Mouse (Mus musculus) heart, embryonic 12.5 days (tissue): ENCODE data around the gene Mrnip. TPM values are rescaled to one million over a fixed set of nuclear protein-coding genes. Genes with fewer than 3 reads are reported as not detected.
"Not testable (repeated sequence)": the region's sequence is repeated elsewhere in the genome, so short reads cannot be mapped to it uniquely, and the experiment has no call there.

Experiments used
- ATAC-seq: fragments of 200-750 bp; cut with Nextera tagmentation; 2 replicates; pipeline ENCODE4 v1.8.0; 2017; ENCODE audit warnings: moderate TSS enrichment, moderate library complexity; ENCODE audit not compliant: insufficient number of reproducible peaks, low FRiP score
- H3K27ac ChIP-seq: fragments of 300-500 bp; sonication (generic); 2 replicates; pipeline ENCODE4 v1.5.1; 2016; ENCODE audit warnings: mild to moderate bottlenecking, moderate library complexity; ENCODE audit not compliant: poor library complexity, severe bottlenecking
- H3K27me3 ChIP-seq: fragments of 300-500 bp; sonication (generic); replicated peaks from 2 replicates; pipeline ENCODE4 v1.6.1; 2016; ENCODE audit warnings: mild to moderate bottlenecking, moderate library complexity
- H3K36me3 ChIP-seq: fragments of 300-500 bp; sonication (generic); 2 replicates; pipeline ENCODE4 v1.6.1; 2016; ENCODE audit warnings: mild to moderate bottlenecking, moderate library complexity
- H3K4me1 ChIP-seq: fragments of 300-500 bp; sonication (generic); replicated peaks from 2 replicates; pipeline ENCODE4 v1.6.1; 2016; ENCODE audit warnings: mild to moderate bottlenecking
- H3K4me2 ChIP-seq: fragments of 300-500 bp; sonication (generic); 2 replicates; pipeline ENCODE4 v1.6.1; 2016; ENCODE audit warnings: mild to moderate bottlenecking, moderate library complexity
- H3K4me3 ChIP-seq: fragments of 300-500 bp; sonication (generic); 2 replicates; pipeline ENCODE4 v1.5.1; 2016; ENCODE audit warnings: mild to moderate bottlenecking
- H3K9ac ChIP-seq: fragments of 300-500 bp; sonication (generic); 2 replicates; pipeline ENCODE4 v1.6.1; 2016; ENCODE audit warnings: mild to moderate bottlenecking, moderate library complexity
- H3K9me3 ChIP-seq: fragments of 300-500 bp; sonication (generic); replicated peaks from 2 replicates; pipeline ENCODE4 v1.6.1; 2016; ENCODE audit warnings: mild to moderate bottlenecking, moderate library complexity
- WGBS: fragments of 180-500 bp; shearing (Covaris S2); methylation state at CpG from one replicate; pipeline ENCODE4 v1.1.7; 2016; 5-methylcytosine and 5-hydroxymethylcytosine counted together
- polyA plus RNA-seq: library from polyadenylated mRNA; unstranded; fragments of >200 nt; fragmentation: Nextera tagmentation; extraction: Ambion mirVana; gene quantifications from 2 replicates; pipeline ENCODE4 v1.2.1, GENCODE M21; 2016

The Mrnip gene
- 10.1 and 11.6 TPM in 2 replicates for polyA plus RNA-seq

DNA sequence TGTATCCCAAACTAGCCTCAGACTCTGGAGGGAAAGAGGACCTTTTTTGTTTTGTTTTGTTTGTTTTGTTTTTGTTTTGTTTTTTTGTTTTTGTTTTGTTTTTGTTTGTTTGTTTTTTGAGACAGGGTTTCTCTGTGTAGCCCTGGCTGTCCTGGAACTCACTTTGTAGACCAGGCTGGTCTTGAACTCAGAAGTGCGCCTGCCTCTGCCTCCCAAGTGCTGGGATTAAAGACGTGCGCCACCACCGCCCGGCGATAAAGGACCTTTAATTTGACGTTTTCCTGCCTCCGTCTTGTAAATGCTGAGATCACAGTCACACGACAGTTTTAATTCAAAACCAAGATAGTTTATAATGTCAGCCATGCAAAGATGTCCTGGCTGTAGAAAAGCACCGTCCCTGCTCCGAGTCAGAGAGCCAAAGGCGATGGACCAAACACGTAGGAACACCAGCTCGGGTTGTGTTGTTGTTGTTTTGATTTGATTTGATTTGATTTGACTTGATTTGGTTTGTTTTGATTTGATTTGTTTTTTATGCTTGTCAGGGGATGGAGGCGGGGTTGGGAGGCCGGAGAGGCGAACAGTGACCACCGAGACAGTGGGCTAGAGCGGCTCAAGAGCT is at the start of gene Mrnip:
TSS of gene Mrnip (plus strand) at position 334 of the 619 bp plus-strand sequence.
- Histone ChIP-seq H3K4me1 (peaks cover 20% of the 10 kb centered on the region), H3K9ac (peak within 1 kb of the TSS; percentile 90), H3K27ac (peak within 1 kb of the TSS; percentile 53), H3K4me2 (peak within 1 kb of the TSS; percentile 90), H3K4me3 (peak within 1 kb of the TSS; percentile 84), H3K36me3 (peaks cover 44% of the 10 kb centered on the region)
- not testable (repeated sequence) for H3K9me3 ChIP-seq, H3K27me3 ChIP-seq
- 5% methylated on average over 19 of the region's 19 CpGs for WGBS
- ATAC-seq, result 0 out of 2 replicates have a peak, but pooled peaks have one; percentile 8

DNA sequence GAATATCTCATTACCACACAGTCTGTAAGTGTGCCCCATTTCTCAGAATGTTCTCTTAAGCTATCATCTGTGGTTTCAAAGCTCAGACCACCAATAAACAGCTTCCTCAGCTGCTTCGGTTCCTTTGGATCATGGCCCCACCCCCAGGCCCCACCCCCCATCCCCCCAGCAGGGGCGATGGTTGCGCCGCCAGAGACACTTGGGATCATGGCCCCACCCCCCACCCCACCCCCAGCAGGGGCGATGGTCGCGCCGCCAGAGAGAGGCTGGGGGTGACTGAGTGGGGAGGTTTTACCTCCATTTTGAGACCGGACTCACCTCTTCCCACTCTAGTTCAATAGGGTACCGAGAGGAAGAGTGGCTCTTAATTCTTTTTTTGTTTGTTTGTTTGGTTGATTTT is 46.5 kb upstream of the Mrnip start:
- H3K36me3 ChIP-seq, result no peaks in the 10 kb centered on the region
- H3K9ac ChIP-seq, result 0 out of 2 replicates have a peak overlapping the region, but pooled peaks have one; percentile 49
- H3K4me1 ChIP-seq, result peaks cover 16% of the 10 kb centered on the region
- ATAC-seq, result no peak
- H3K27ac ChIP-seq, result no peak overlapping the region
- 4% methylated on average over 10 of the region's 10 CpGs for WGBS
- H3K4me2 ChIP-seq, result peak overlapping the region; percentile 67
- 0 out of 2 replicates have a peak, but pooled peaks cover 2% of the 10 kb centered on the region for H3K27me3 ChIP-seq
- no peaks in the 10 kb centered on the region for H3K9me3 ChIP-seq
- H3K4me3 ChIP-seq, result peak overlapping the region; percentile 28

DNA sequence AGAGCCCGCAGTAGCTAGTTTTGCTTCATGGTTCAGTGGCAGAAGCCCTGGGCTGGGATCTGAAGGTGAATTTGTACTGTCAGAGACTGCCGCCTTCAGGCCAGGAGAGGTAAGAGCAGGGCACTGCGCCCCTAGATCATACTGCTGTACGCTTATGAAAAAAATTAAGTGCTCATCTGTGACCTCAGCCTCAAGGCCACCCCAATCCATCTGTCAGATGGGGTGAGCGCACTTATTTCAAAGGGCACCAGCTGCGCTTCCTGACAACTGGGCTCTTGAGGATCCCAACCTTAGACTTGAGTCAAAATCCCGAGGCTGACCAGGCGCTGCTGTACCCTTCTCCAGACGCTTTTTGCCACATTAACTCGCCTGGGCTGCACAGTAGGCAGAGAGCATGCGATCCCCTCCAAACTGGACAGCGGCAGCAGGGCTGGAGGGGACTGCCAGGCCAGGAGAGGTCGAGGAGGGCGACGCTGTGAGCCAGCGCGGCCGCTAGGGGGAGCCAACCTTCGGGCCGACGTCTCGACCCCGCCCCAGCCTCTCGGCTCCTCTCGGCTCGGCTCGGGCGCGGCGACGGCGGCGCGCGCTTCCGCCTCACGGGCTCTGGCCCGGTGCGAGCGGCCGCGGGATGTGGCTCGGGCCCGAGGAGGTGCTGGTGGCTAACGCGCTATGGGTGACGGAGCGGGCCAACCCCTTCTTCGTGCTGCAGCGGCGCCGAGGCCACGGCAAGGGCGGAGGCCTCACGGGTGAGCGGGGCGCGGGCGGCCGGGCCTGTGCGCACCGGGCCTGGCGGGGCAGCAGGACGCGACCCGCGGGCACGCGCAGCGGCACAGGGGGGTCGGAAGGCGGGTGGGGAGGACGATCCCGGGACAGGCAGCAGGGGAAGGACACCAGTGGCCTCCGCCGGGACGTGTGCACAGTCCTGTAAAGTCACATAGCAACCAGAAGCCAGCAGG is 43.2 kb upstream of the Mrnip start, which contains the start of gene Tbc1d9b:
TSS of gene Tbc1d9b (plus strand) at position 586 of the 956 bp plus-strand sequence.
- H3K9ac ChIP-seq, result peak within 1 kb of the TSS; percentile 94

DNA sequence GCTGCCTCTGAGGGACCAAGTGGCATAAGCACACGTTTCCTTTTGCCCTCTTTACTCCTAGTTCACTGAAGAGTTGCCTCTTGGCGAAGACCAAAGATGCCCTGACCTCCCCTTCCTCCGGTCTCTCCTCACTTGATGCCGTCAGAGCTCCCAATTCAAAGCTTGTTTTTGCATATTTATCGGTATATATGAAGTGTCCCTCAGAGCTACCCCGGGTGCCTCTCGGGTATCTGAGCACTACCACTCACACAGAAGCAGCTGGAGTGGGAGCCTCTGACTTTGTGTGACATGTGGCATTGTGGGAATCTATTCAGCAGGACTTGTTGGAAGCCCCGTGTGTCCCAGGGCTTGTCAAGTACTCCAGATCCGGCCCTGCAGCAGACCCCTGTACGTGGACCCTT is 42.4 kb upstream of the Mrnip start:
- H3K4me2 ChIP-seq, result peak overlapping the region; percentile 91
- 0 out of 2 replicates have a peak, but pooled peaks cover 2% of the 10 kb centered on the region for H3K27me3 ChIP-seq
- H3K36me3 ChIP-seq, result peaks cover 15% of the 10 kb centered on the region
- H3K27ac ChIP-seq, result peak overlapping the region; percentile 76
- H3K9me3 ChIP-seq, result no peaks in the 10 kb centered on the region
- H3K9ac ChIP-seq, result peak overlapping the region; percentile 94
- peak overlapping the region; percentile 74 for H3K4me3 ChIP-seq
- peaks cover 21% of the 10 kb centered on the region for H3K4me1 ChIP-seq
- peak; percentile 6; the same call in 1 of the 2 replicates for ATAC-seq
- WGBS, result 18% methylated on average over 10 of the region's 10 CpGs

More for the DNA sequence above, 43.2 kb upstream of the Mrnip start, which contains the start of gene Tbc1d9b:
- H3K36me3 ChIP-seq, result peaks cover 8% of the 10 kb centered on the region
- peak within 1 kb of the TSS; percentile 76 for H3K27ac ChIP-seq
- no peaks in the 10 kb centered on the region for H3K9me3 ChIP-seq
- peak within 1 kb of the TSS; percentile 74 for H3K4me3 ChIP-seq
- H3K27me3 ChIP-seq, result 0 out of 2 replicates have a peak, but pooled peaks cover 2% of the 10 kb centered on the region
- H3K4me1 ChIP-seq, result peaks cover 21% of the 10 kb centered on the region
- H3K4me2 ChIP-seq, result peak within 1 kb of the TSS; percentile 91
- under 1% methylated on average over 76 of the region's 77 CpGs for WGBS
- peak; percentile 92 for ATAC-seq

DNA sequence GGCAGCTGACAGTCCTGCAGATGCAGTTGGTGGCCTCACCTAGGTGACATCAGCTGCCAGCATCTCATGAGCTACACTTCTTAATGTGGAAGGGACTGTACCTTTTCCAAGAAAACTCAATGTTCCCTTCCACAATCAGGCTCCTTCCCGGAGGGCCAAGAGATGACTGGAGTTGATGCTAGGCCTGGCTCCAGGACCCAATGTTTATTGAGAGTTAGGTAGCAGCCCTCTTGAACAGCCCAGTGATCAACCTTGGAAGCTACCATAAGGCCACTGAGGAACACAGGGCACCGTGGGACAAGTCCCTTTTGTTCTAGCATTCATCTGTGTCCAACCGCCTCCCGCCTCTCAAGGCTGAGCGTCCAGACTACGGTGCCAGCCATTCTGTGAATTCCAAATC is 42.0 kb upstream of the Mrnip start:
- Histone ChIP-seq H3K4me2 (peak overlapping the region; percentile 91), H3K4me1 (peaks cover 21% of the 10 kb centered on the region), H3K27ac (no peak overlapping the region), H3K9ac (peak overlapping the region; percentile 94), H3K4me3 (peak overlapping the region; percentile 74), H3K9me3 (no peaks in the 10 kb centered on the region), H3K27me3 (0 out of 2 replicates have a peak, but pooled peaks cover 2% of the 10 kb centered on the region), H3K36me3 (peaks cover 18% of the 10 kb centered on the region)
- WGBS, result 86% methylated on average over 6 of the region's 6 CpGs
- ATAC-seq, result no peak

DNA sequence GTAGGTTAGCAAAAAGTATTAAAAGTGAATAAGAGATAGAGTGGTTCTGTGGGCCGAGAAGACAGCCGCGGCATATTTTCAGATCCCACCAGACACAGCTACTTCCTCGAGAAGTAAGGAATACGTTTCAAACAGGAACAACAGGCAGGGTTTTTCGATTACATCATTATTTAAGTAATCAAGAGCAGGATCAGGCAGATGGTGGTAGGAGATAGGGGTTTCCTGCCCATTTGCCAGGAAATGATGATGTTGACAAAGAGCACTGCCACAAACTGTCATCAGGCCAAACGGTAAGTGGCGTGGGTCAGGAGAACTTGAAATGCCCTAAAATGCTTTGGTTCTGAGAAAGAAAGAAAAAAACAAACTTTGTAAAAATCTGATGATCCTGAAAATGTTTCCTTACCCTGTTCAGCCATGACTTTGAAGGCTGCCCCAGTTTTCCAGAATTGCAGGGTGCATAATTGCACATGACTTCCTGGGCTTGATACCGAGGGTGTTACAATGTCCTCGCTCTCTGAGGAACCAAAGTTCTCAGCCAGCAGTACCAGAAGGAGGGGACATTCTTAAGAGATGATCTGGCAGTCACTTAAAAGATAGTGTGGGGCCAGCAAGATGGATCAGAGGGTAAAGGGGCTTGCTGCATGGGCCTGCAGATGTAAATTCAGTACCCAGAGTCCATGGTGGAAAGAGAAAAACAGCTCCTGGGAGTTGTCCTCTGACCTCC is 39.9 kb upstream of the Mrnip start:
- H3K27me3 ChIP-seq, result no peaks in the 10 kb centered on the region
- ATAC-seq, result no peak
- no peak overlapping the region for H3K4me2 ChIP-seq
- H3K36me3 ChIP-seq, result peaks cover 39% of the 10 kb centered on the region
- H3K4me3 ChIP-seq, result no peak overlapping the region
- H3K9ac ChIP-seq, result no peak overlapping the region
- H3K27ac ChIP-seq, result no peak overlapping the region
- no peaks in the 10 kb centered on the region for H3K9me3 ChIP-seq
- peaks cover 18% of the 10 kb centered on the region for H3K4me1 ChIP-seq
- WGBS, result 58% methylated on average over 10 of the region's 10 CpGs

DNA sequence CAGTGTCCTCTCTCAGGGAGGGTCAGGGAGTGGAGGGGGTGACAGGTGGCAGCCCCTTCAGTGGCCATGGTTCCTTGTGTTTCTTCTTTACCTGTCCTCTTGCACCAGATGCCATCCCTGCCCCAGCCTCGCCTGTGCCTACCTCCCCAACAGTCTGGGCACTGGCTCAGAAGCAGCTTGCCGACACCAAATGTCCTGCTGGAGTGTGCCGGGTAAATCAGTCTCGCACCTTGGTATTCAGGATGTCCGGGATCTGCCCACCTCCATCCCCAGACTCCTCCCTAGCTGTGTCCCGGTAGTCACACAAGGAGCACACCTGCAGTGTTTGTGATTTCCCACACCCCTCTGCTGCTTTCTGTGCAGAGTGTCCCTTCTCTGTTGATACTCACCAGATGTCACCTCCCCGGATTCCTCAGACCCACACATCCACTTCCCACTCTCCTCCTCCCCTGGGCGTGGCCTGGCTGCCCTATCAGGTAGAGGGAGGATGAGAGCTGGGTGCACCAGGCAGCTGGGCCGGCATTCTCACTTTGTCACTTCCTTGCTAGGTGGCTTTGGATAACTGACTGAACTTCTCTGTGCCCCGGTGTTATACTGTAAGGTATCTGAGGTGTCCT is 35.9 kb upstream of the Mrnip start:
- H3K36me3 ChIP-seq, result peaks cover 78% of the 10 kb centered on the region
- H3K4me1 ChIP-seq, result peaks cover 6% of the 10 kb centered on the region; the same call in 1 of the 2 replicates
- WGBS, result 49% methylated on average over 10 of the region's 10 CpGs

DNA sequence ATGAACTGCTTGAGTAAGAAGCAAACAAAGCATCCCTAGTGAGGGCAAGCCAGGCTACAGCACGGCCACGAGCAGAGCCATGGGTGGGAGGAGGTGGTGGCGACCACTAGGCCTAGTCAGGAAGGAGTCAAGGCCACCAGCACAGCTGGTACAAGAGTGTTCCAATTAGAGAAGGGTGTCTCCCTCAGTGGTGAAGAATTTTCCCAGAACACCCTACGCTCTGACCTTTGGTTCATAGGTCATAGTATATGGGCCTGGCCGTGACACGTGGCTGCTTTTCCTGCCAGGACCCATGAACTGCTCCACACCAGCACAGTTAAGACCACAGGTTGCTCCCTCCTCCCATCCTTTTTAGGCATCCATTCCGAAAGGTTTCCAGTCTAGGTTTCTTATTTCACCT is 34.7 kb upstream of the Mrnip start:
- Histone ChIP-seq H3K36me3 (peaks cover 86% of the 10 kb centered on the region), H3K4me1 (peaks cover under 1% of the 10 kb centered on the region; the same call in 1 of the 2 replicates)

More for the DNA sequence above, 35.9 kb upstream of the Mrnip start:
- Histone ChIP-seq H3K9ac (no peak overlapping the region), H3K4me3 (no peak overlapping the region), H3K27ac (no peak overlapping the region), H3K9me3 (no peaks in the 10 kb centered on the region), H3K4me2 (no peak overlapping the region), H3K27me3 (no peaks in the 10 kb centered on the region)
- no peak for ATAC-seq

DNA sequence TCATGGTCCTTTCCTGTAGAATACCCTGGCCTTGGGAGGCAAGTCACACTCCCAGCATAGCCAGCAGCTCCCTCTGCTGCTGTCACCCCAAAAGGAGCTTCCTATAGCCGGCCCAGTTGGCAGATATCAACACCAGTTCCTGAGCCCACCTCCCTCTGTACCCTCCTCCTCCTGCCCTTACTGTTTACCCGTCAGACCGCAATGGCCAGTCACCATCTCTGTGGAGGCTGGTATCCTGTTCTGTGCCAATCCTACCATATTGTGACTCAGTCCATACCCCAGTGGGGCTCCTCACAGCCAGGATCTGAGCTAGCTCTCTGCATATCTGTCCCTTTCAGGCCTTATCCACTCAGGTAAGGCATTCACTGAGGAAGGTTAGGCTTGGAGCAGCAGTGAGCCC is 28.7 kb upstream of the Mrnip start:
- no peak overlapping the region for H3K9ac ChIP-seq
- H3K36me3 ChIP-seq, result peaks cover 86% of the 10 kb centered on the region
- no peak overlapping the region for H3K27ac ChIP-seq
- no peaks in the 10 kb centered on the region for H3K27me3 ChIP-seq
- WGBS, result 84% methylated on average over 3 of the region's 3 CpGs
- no peak overlapping the region for H3K4me2 ChIP-seq
- H3K9me3 ChIP-seq, result no peaks in the 10 kb centered on the region
- H3K4me3 ChIP-seq, result no peak overlapping the region
- peaks cover 13% of the 10 kb centered on the region for H3K4me1 ChIP-seq
- ATAC-seq, result no peak

More for the DNA sequence above, 34.7 kb upstream of the Mrnip start:
- no peak overlapping the region for H3K4me3 ChIP-seq
- H3K27ac ChIP-seq, result no peak overlapping the region
- ATAC-seq, result no peak
- H3K9ac ChIP-seq, result no peak overlapping the region
- H3K4me2 ChIP-seq, result no peak overlapping the region
- no peaks in the 10 kb centered on the region for H3K9me3 ChIP-seq
- 86% methylated on average over 7 of the region's 7 CpGs for WGBS
- H3K27me3 ChIP-seq, result no peaks in the 10 kb centered on the region

DNA sequence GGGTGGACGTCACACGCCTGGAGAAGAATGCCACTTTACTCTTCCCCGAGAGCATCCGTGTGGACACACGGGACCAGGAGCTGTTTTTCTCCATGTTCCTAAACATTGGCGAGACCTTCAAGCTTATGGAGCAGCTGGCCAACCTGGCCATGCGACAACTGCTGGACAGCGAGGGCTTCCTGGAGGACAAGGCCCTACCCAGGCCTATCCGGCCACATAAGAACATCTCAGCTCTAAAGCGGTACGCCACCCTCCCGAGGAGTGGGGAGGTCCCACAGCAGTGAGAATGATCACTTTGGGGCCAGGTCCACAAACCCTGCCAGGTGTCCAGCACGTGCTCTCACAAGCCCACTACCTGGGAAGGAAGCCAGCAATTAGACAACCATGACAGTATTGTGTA is 28.1 kb upstream of the Mrnip start:
- no peak for ATAC-seq
- H3K4me3 ChIP-seq, result no peak overlapping the region
- WGBS, result 94% methylated on average over 13 of the region's 13 CpGs

More for the DNA sequence above, 28.1 kb upstream of the Mrnip start:
- Histone ChIP-seq H3K4me1 (peaks cover 13% of the 10 kb centered on the region), H3K36me3 (peaks cover 86% of the 10 kb centered on the region), H3K27me3 (no peaks in the 10 kb centered on the region), H3K9ac (no peak overlapping the region), H3K9me3 (no peaks in the 10 kb centered on the region), H3K27ac (no peak overlapping the region), H3K4me2 (no peak overlapping the region)
